Mouse (Mus musculus) hindbrain, embryonic 12.5 days (tissue): ENCODE measurements at regions not wholly inside any gene's neighbourhood (a gene's known extent, or its start where the extent isn't known, plus 50 kb on each side); places are given as distances from the start of the nearest gene placed in this dataset.

Experiments used
- ATAC-seq: fragments of 200-750 bp; cut with Nextera tagmentation; 2 replicates; pipeline ENCODE4 v1.8.0; 2017; ENCODE audit warnings: moderate TSS enrichment; ENCODE audit not compliant: low FRiP score
- H3K27ac ChIP-seq: fragments of 300-500 bp; sonication (generic); 2 replicates; pipeline ENCODE4 v1.5.1; 2016; ENCODE audit warnings: mild to moderate bottlenecking
- H3K27me3 ChIP-seq: fragments of 300-500 bp; sonication (generic); 2 replicates; pipeline ENCODE4 v1.6.1; 2016; ENCODE audit warnings: mild to moderate bottlenecking
- H3K36me3 ChIP-seq: fragments of 300-500 bp; sonication (generic); 2 replicates; pipeline ENCODE4 v1.6.1; 2016; ENCODE audit warnings: mild to moderate bottlenecking
- H3K4me1 ChIP-seq: fragments of 300-500 bp; sonication (generic); 2 replicates; pipeline ENCODE4 v1.6.1; 2016
- H3K4me2 ChIP-seq: fragments of 300-500 bp; sonication (generic); replicated peaks from 2 replicates; pipeline ENCODE4 v1.6.1; 2016; ENCODE audit warnings: mild to moderate bottlenecking
- H3K4me3 ChIP-seq: fragments of 300-500 bp; sonication (generic); 2 replicates; pipeline ENCODE4 v1.5.1; 2016; ENCODE audit warnings: mild to moderate bottlenecking
- H3K9ac ChIP-seq: fragments of 300-500 bp; sonication (generic); 2 replicates; pipeline ENCODE4 v1.6.1; 2016; ENCODE audit warnings: mild to moderate bottlenecking, moderate library complexity
- H3K9me3 ChIP-seq: fragments of 300-500 bp; sonication (generic); replicated peaks from 2 replicates; pipeline ENCODE4 v1.6.1; 2016; ENCODE audit warnings: mild to moderate bottlenecking
- WGBS: fragments of 180-500 bp; shearing (Covaris S2); methylation state at CpG from one replicate; pipeline ENCODE4 v1.1.7; 2016; 5-methylcytosine and 5-hydroxymethylcytosine counted together

DNA sequence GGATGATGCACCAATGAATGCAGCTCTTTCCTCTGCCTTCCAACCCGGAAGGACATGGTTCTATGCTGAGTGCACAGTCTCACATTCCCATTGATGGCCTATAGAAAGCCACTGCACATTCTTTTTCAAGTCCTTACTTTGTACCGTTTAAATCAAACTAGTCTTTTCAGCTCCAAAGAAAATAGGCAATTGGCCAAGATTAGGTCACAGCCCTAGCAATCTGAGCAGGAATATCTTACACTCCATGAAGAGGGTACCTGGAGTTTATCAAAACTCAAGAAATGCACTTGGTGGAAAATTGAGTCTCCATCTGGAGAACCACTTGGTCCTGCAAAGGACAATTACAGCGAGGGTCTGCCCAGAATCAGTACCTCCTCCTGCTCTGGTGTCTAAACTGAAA, 253.4 kb downstream of the Sox4 start:
- Histone ChIP-seq H3K27ac (no peak overlapping the region), H3K4me1 (peaks cover 18% of the 10 kb centered on the region), H3K4me3 (no peak overlapping the region), H3K9ac (no peak overlapping the region), H3K9me3 (no peaks in the 10 kb centered on the region), H3K4me2 (no peak overlapping the region), H3K36me3 (no peaks in the 10 kb centered on the region), H3K27me3 (no peaks in the 10 kb centered on the region)
- no peak for ATAC-seq
- 82% methylated on average over 3 of the region's 3 CpGs for WGBS

DNA sequence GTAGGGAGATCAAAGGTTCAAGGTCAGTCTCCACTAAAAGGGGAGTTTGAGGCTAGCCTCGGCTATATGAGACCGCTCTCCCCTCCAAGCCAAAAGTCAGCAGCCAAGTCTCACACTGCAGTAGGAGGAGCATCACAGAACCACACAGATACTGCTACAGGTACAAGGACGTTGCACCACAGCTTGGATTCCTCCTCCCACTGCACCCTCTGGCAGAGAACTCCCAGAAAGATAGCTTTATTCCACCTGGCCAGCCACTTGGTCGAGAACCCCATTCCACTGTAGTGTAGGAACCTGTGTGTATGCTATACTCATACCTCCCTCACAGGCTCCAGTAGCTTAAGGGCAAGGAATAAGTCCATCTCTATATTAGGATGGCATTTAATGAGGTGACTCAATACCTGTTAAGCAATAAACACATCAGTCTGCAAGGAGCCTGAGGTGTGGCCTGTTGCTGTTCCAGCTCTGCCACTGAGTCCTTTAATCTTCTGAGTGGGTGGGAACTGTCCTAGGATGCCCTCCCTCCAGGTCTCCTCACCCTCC, 254.0 kb downstream of the Sox4 start:
- Histone ChIP-seq H3K4me3 (no peak overlapping the region), H3K9me3 (no peaks in the 10 kb centered on the region), H3K36me3 (no peaks in the 10 kb centered on the region), H3K9ac (no peak overlapping the region), H3K27ac (no peak overlapping the region), H3K27me3 (no peaks in the 10 kb centered on the region), H3K4me2 (no peak overlapping the region), H3K4me1 (peaks cover 18% of the 10 kb centered on the region)
- 92% methylated on average over 4 of the region's 4 CpGs for WGBS
- no peak for ATAC-seq

DNA sequence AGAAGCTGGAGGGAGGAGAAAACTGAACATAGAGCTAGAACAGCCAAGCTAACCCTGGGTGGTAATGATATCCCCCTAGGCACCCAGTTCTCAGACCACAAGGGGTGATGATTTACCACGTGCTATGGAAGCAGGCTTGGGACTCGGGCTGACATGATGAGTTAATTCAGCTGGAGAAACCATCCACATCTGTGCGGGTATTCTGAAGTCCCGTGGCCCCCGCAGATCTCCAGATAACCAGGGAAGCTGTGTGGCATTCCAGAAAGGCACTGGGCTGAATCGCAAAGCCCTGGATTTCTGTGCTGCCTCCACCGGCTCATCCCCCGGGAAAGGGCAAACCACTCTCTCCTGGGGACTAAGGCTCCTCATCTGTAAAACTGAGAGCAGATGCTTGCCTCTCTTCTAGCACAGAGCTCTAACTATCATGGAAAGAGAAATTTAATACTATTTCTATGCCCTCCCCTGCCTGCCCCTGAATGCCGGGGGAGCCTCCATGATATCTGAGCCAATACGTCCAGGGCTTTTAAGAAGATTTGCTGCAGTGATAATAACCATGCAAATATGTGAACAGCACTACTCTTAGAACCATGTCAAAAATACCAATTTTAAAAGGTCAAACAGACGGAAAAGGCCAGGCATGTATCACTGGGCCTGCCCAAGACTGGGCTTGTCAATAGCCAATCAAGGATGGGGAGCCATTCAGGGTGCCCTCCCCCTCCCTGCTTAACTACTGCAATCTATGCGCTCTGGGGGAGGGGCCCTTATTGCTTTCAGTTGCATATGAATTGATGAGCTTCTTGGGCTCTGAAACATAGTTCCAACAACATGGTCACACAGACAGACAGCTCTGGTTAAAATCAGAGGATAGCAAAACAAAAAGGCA, 255.5 kb downstream of the Sox4 start:
- Histone ChIP-seq H3K27ac (peak overlapping the region; percentile 77), H3K36me3 (no peaks in the 10 kb centered on the region), H3K27me3 (no peaks in the 10 kb centered on the region), H3K4me3 (no peak overlapping the region), H3K9me3 (no peaks in the 10 kb centered on the region), H3K4me1 (peaks cover 23% of the 10 kb centered on the region), H3K9ac (no peak overlapping the region), H3K4me2 (no peak overlapping the region; the same call in 1 of the 2 replicates)
- WGBS: 30% methylated on average over 12 of the region's 12 CpGs
- peak; percentile 71 for ATAC-seq

DNA sequence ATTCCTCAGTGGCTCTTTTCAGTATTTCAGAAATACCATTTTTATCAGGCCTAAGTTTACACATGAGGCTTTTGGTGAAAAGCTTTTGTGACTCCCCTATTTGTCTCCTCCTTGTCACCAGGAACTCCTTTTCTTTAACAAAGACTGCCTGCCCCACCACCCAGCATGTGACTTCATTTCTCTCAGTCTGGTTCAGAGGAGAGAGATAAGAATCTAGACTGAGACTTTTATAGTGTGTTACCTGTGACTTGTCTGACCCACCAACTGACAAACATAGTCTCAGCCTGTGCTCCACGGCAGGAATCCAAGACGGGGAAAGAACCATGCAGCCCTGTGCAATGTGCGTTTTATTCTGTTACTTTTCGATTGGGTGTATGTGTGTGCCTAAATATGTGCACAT, 260.4 kb downstream of the Sox4 start:
- Histone ChIP-seq H3K9me3 (no peaks in the 10 kb centered on the region), H3K27me3 (no peaks in the 10 kb centered on the region), H3K36me3 (no peaks in the 10 kb centered on the region), H3K4me3 (no peak overlapping the region), H3K27ac (0 out of 2 replicates have a peak overlapping the region, but pooled peaks have one; percentile 40), H3K4me2 (no peak overlapping the region), H3K9ac (no peak overlapping the region), H3K4me1 (peaks cover 33% of the 10 kb centered on the region)
- no peak for ATAC-seq
- 58% methylated on average over 4 of the region's 4 CpGs for WGBS

DNA sequence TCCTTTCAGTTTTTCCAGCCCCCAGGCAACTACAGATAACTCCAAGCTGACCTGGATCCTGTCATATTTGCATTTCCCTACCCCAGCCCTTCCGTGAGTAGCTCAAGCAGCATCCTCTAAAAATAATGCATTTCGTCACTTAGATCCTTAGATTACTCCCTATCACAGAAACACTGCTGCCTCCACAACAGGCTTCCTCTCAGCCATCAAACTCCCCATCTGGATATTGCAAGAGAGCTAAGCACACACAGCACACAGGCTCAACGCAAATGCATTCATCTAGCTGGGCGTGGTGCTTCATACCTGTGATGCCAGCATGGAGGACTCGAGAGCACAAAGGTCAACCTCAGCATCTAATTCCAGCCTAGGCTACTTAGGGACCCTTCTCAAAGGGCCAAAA, 260.9 kb downstream of the Sox4 start:
- Histone ChIP-seq H3K4me3 (no peak overlapping the region), H3K27me3 (no peaks in the 10 kb centered on the region), H3K36me3 (no peaks in the 10 kb centered on the region; the same call in 1 of the 2 replicates), H3K4me1 (peaks cover 28% of the 10 kb centered on the region), H3K27ac (no peak overlapping the region), H3K9me3 (no peaks in the 10 kb centered on the region), H3K4me2 (no peak overlapping the region), H3K9ac (no peak overlapping the region)
- WGBS: 65% methylated on average over 5 of the region's 5 CpGs
- no peak for ATAC-seq

DNA sequence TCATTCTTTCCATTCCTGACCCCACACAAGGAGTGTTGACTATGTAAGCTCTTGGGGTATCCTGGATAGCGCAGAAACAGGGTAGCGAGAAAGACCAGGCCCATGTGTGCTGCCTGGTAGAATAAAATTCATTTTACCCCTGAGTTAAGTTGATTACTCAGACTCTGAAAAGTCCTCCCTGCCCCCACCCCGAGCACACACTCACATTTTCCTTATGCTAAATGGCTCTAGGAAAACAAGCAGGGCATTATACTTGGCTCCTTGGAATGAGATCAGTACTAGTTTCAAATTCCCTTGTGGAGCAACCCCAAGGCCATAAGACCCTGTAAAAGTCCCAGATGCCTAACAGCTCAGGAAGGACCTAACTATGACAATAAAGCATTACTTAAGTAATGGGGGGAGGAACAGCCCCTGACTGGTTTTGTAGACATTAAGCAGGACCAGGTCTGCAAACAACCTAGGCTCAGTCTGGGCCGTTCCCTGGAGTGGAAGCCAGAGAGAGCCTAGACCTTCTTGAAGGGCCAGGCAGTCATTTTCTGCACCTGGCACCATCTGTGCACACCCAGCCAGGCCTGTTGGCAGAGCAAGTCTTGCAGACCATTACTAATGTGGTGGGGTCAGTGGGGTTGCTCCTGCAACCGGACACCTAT, 262.9 kb downstream of the Sox4 start:
- Histone ChIP-seq H3K4me2 (no peak overlapping the region), H3K4me1 (peaks cover 20% of the 10 kb centered on the region), H3K27ac (peak overlapping the region; percentile 60; the same call in 1 of the 2 replicates), H3K27me3 (no peaks in the 10 kb centered on the region), H3K4me3 (no peak overlapping the region), H3K36me3 (no peaks in the 10 kb centered on the region; the same call in 1 of the 2 replicates), H3K9ac (no peak overlapping the region), H3K9me3 (no peaks in the 10 kb centered on the region)
- WGBS: 58% methylated on average over 5 of the region's 5 CpGs
- ATAC-seq: no peak

DNA sequence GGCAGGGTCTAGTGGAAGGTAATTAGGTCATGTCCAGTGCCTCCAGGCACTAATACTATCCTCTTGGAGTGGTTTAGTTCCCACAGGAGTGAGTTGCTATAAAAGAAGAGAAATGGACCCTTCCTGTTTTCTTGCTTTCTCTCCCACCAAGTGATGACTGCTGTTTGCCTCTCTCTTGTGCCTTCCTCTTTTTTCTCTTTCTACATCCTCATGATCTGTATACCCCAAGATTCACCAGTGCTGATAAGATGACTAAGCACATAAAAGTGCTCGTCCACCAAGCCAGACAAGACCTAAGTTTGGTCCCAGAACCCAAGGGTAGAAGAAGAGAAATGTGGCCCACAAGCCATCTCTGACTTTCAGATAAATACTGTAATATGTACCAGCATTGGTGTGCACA, 265.7 kb downstream of the Sox4 start:
- H3K27ac ChIP-seq: no peak overlapping the region
- no peak overlapping the region for H3K4me3 ChIP-seq
- 75% methylated on average over 1 of the region's 1 CpGs for WGBS
- H3K27me3 ChIP-seq: no peaks in the 10 kb centered on the region
- no peaks in the 10 kb centered on the region; the same call in 1 of the 2 replicates for H3K36me3 ChIP-seq
- no peak for ATAC-seq
- H3K9me3 ChIP-seq: no peaks in the 10 kb centered on the region
- no peak overlapping the region for H3K9ac ChIP-seq
- no peak overlapping the region for H3K4me2 ChIP-seq
- H3K4me1 ChIP-seq: peaks cover 13% of the 10 kb centered on the region

DNA sequence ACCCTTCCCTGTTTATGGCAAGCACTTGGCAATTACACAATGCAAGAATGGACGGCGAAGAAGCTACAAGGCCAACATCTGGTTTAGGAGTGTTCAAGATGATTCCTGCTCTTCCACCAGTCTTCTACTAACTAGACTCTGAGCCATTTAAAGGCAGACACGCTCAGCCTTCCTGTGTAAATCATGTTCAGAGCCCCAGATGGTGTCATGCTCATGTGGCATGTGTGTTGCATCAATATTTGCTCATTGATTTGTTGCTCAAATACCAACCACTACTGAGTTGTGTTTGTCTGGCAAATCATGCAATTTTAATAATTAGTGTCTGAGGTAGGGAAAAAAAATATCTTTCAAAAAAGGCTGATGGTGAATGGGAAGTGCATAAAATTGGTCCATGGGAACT, 269.2 kb downstream of the Sox4 start:
- Histone ChIP-seq H3K4me2 (no peak overlapping the region), H3K27ac (no peak overlapping the region), H3K4me3 (no peak overlapping the region), H3K36me3 (no peaks in the 10 kb centered on the region; the same call in 1 of the 2 replicates), H3K9me3 (no peaks in the 10 kb centered on the region), H3K4me1 (no peaks in the 10 kb centered on the region), H3K27me3 (no peaks in the 10 kb centered on the region), H3K9ac (no peak overlapping the region)
- no peak for ATAC-seq
- 94% methylated on average over 3 of the region's 3 CpGs for WGBS

DNA sequence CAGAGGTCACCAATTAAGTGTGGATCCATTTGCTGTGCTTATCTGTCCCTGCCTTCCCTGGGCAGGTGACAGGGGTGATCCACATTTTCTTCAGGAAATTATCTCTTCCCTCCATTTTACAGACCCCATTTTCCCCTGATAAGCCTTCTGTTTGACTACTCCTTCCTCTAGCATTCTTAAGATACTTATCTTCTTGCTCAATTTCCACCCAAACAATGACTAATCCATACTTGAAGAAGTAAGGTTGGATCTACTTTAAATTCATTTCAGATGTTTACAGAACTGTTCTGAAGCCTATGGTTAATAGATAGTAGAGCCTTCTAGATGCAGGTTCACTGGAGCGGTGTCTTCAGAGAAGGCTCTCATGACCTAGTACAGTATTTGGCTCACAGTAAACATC, 273.2 kb downstream of the Sox4 start:
- ATAC-seq: no peak
- no peak overlapping the region for H3K4me3 ChIP-seq
- no peak overlapping the region for H3K9ac ChIP-seq
- no peaks in the 10 kb centered on the region for H3K9me3 ChIP-seq
- no peak overlapping the region for H3K27ac ChIP-seq
- WGBS: 82% methylated on average over 1 of the region's 1 CpGs
- H3K4me2 ChIP-seq: no peak overlapping the region
- H3K4me1 ChIP-seq: no peaks in the 10 kb centered on the region
- H3K36me3 ChIP-seq: no peaks in the 10 kb centered on the region
- H3K27me3 ChIP-seq: no peaks in the 10 kb centered on the region

DNA sequence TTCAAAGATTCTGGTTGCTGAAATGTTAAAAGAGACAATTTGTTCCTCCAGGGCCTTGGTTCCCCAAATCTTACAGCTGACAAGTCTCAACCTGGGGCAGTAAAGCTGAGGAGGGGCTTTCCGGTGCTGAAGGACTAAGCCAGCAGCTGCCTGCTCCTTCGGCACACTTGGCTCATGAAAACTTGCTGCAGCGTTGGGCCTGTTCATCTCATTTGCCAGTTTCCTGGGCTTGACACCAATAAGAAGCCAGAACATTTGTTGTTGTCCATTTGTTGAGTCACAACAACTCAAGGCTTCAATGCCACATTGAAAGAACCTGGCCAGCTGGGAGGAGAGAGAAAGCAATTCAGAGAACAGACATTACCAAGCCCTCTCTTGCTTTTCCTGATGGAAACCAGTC, 279.9 kb downstream of the Sox4 start:
- WGBS: 86% methylated on average over 3 of the region's 3 CpGs
- Histone ChIP-seq H3K4me1 (peaks cover 11% of the 10 kb centered on the region; the same call in 1 of the 2 replicates), H3K27me3 (no peaks in the 10 kb centered on the region), H3K4me3 (no peak overlapping the region), H3K27ac (no peak overlapping the region), H3K9ac (no peak overlapping the region), H3K36me3 (no peaks in the 10 kb centered on the region), H3K4me2 (no peak overlapping the region), H3K9me3 (no peaks in the 10 kb centered on the region)
- no peak for ATAC-seq

DNA sequence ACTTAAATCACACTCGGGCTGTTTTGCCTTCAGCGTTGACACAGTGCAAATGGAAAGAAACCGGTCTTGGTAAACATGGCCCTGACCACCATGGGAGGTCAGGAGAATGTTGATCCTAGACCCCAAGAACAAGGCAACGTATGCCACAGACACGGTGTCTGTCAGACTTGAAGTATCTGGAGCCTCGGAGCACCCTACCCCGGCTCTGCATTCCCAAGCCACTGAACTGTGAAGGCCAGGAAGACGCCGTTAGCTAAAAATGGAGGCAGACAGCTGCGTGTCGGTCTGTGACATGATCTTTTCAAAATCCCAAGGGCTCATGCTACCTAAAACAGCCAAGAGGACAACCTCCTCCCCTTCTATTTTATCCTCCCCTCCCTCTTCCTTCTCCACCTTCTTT, 282.0 kb downstream of the Sox4 start:
- no peaks in the 10 kb centered on the region for H3K9me3 ChIP-seq
- no peak overlapping the region for H3K4me3 ChIP-seq
- H3K36me3 ChIP-seq: no peaks in the 10 kb centered on the region
- no peak overlapping the region for H3K27ac ChIP-seq
- H3K9ac ChIP-seq: no peak overlapping the region
- WGBS: 53% methylated on average over 11 of the region's 11 CpGs
- H3K4me2 ChIP-seq: no peak overlapping the region
- H3K4me1 ChIP-seq: peaks cover 11% of the 10 kb centered on the region; the same call in 1 of the 2 replicates
- ATAC-seq: no peak
- H3K27me3 ChIP-seq: no peaks in the 10 kb centered on the region

DNA sequence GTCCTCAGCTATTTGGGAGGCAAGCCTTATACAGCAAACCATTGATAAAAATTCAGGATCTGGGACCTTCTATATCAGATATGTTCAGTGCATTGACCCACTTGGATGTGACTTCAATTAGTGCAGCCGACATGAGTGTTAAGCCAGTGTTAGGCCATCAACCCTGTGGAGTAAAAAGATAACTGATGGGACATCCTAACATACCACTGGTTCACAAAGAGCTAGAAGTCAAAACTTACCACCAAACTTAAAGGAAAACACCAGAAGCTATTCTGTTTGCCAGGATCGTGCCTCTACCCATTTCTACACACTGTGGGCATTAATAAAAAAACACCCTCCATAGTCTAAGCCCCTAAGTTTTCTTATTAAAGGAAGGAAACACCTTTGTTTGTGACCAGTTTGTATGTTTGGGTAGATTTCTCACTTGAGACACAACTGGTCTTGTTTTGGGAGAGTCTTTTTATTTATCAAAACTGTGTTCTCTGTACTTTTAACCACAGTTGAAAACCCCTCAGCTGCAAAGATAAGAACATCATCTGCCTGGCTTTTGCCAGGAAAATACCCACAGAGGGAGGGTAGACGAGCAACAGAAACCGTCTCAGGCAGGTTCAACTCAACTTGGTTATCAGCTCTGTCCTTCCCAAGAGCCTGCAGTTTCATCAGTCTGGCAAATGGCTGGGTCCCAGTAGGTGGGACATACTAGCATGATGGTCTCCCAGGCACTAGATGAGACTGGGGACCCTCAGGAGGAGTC, 283.5 kb downstream of the Sox4 start:
- peaks cover 23% of the 10 kb centered on the region for H3K4me1 ChIP-seq
- no peaks in the 10 kb centered on the region for H3K27me3 ChIP-seq
- no peaks in the 10 kb centered on the region for H3K9me3 ChIP-seq
- ATAC-seq: no peak
- 91% methylated on average over 4 of the region's 4 CpGs for WGBS
- no peak overlapping the region for H3K27ac ChIP-seq
- H3K36me3 ChIP-seq: no peaks in the 10 kb centered on the region
- H3K4me3 ChIP-seq: no peak overlapping the region
- no peak overlapping the region for H3K9ac ChIP-seq
- H3K4me2 ChIP-seq: no peak overlapping the region
